Mouse (Mus musculus) T-helper 1 cell (primary cell): ENCODE results near the gene Miga1.

Source experiments
- in situ Hi-C: fragments of 300-600 bp; cut with MboI, MseI; formaldehyde crosslinking; loops from one replicate; pipeline ENCODE4 v1.15.1; 2025; ENCODE audit warnings: high pct_unique_total_duplicates

Gene Miga1

DNA sequence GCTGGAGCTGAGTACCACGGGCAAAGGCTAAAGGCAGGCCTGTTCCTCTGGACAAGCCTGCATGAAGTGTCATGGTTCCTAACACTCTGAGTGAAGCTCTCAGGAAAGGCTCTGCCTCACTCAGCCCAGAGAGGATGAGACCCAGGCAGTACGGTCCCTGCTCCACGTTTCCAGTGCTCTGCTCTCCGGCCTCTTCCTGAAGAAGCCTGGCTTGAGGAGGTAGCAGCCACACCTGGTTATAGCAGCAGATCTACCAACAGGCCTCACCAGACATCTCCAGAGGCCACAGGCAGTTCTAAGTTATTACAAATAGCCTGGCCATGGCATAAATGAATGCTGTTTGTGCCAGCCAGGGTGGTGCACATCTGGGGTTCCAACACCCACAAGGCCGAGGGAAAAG, 51.9 kb downstream of the Miga1 start:
- in situ Hi-C loops: loop anchor here (25.0 kb wide), 1 partner anchor 1399 kb away; no protein-coding TSS in a partner anchor

DNA sequence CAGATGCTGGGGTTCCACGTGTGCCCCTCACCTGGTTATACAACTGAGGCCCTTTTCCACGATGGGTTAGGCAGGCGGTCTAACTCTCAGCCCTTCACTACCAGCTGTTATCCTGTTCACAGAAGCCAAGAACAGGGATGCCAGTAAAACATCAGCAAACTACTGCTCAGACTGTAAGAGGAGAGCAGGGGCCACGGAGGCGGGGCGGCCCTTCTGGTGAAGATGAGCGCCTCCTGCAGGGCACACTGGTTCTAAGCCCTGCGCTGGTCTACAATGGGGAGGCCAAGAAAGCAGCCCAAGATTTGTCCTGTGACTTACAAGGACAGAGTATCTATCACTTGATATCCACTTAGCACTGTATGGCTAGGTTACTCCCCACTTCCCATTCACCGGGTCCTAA, 52.4 kb downstream of the Miga1 start:
- in situ Hi-C loops: loop anchor here (25.0 kb wide), 1 partner anchor 1399 kb away; no protein-coding TSS in a partner anchor

GRCm38 (mm10) chr3:152284759-152285158, 55.4 kb downstream of the Miga1 start:
- in situ Hi-C loops: loop anchor here (25.0 kb wide), 1 partner anchor 1403 kb away; no protein-coding TSS in a partner anchor

DNA sequence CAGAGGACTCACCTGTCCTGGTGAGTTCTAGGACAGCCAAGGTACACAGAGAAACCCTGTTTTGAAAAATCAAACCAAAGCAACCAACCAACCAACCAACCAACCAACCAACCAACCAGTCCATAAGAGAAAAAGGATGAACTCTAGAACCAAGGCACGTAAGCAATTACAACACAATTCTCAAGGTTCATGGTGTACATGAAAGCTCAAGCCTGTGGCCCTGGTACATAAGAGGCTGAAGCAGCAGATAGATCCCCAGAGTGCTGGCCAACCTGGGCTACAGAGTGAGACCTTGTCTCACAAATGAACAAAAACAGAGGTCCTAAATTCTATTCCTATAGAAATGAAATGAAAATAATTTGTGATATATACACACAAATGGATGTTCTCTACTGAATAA, 55.9 kb downstream of the Miga1 start:
- in situ Hi-C loops: loop anchor here (25.0 kb wide), 1 partner anchor 1403 kb away; no protein-coding TSS in a partner anchor

GRCm38 (mm10) chr3:152282126-152282525, 58.1 kb downstream of the Miga1 start:
- in situ Hi-C loops: loop anchor here (25.0 kb wide), 1 partner anchor 1405 kb away; no protein-coding TSS in a partner anchor

GRCm38 (mm10) chr3:152278431-152278830, 61.8 kb downstream of the Miga1 start:
- in situ Hi-C loops: loop anchor here (25.0 kb wide), 1 partner anchor 1409 kb away; no protein-coding TSS in a partner anchor

DNA sequence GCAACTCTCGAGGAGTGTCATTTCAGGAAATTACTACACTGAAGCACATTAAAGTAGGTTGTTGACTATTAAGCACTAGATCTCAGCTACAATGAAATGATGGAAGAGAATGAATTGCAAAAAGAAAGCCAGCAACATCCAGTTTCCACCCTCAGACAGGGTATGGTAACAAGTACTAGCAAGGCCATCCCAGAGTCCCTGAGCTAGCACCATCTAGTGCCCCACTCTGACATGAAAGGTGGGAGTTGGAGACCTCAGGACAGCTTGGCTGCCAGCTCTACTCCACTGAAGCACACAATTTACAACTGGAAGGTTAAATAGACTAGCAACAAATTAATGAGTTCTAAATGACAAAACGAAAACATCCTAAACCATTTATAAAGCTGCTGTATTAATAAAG, 62.3 kb downstream of the Miga1 start:
- in situ Hi-C loops: loop anchor here (25.0 kb wide), 1 partner anchor 1409 kb away; no protein-coding TSS in a partner anchor

- in situ Hi-C loops: loop anchor here (25.0 kb wide), 1 partner anchor 1410 kb away; no protein-coding TSS in a partner anchor
Measured at GRCm38 (mm10) chr3:152276935-152277334, 63.3 kb downstream of the Miga1 start.

DNA sequence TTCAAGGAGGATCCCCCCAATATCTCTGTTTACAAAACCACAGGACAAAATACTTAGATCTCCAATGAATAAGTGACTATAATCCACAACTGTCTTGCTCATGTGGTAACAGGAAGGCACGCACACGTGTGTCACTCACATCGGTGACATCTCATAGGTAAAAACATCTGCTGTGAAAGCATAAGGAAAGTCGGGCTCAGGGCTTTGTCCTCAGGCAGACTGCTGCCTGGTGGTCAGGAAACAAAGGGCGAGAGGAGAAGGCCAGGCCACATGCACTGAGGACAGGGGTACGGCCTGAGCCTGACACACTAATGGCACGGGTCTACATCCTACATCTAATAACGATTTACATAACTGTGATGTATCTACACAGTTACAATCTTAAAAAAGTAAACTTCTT, 65.2 kb downstream of the Miga1 start:
- in situ Hi-C loops: loop anchor here (25.0 kb wide), 1 partner anchor 1412 kb away; no protein-coding TSS in a partner anchor

- in situ Hi-C loops: no loop called here
Measured at GRCm38 (mm10) chr3:152272974-152273685, 67.1 kb downstream of the Miga1 start.

DNA sequence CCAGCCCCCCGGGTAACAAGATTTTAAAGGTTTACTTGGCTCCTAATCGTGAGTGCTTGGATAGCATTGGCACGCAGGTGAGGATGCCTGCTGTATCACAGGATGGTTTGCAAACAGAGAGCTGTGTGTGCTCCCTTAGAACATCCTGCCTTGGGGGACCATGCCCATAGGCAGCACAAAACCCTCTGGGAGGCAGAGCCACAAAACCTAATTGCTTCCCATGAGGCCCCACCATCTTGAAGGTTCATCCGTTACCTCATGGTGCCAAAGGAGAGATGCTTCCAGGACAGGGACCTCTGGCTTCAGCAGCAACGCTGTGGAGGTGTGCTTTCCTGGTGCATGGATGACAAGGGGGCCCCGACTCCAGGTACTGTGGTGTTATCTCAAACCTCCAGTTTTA, 68.3 kb downstream of the Miga1 start:
- in situ Hi-C loops: no loop called here

DNA sequence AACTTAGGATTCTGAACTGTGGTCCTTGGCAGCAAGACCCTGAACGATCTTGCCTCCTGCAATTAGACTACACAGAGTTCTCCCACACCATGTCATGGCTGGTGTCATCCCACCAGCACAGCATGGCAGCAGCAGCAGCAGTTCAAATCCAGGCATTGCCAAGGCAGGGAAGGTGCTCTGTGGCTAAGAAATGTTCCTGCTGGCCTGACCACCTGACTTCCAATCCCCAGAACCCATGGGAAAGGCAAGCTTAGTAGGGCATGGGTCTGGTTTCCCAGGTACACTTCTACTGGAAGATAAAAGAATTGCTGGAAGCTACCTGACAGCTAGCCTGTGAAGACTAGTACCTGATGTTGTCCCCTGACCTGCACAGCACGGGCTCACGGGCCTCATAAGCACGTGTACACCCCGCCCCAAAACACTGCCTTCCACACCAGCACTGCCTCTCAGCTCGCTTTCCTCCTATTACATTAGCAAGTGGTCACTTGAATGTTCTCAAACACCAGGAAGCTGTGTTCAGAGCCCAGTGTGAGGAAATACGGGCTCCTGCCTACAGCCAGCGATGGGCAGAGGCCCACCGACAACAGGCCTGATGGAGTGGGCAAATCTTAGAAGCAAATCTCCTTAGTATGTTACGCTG, 69.0 kb downstream of the Miga1 start:
- in situ Hi-C loops: no loop called here

DNA sequence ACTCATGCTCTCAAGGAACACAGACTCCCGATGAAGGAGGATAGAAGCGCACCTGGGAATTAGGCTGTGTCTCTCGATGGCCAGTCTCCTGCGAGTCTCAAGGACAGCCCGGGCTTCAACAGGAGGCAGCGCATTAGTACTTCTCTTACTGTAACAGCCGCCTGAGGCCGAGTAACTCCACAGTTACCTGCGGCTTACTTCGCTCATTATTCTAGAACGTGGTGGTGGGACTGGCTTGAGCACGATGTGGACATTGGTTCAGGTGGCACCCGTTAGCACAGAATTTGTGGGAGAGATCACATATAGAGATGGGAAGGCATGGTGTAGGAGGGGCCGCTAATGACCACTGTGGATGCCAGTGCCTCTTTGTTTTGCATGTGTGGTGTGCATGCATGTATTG, 72.1 kb downstream of the Miga1 start:
- in situ Hi-C loops: no loop called here

- in situ Hi-C loops: no loop called here
Measured at GRCm38 (mm10) chr3:152266036-152266421, 74.2 kb downstream of the Miga1 start, which contains the start of gene Nexn. TSS of gene Nexn (minus strand) at chr3:152266350.

DNA sequence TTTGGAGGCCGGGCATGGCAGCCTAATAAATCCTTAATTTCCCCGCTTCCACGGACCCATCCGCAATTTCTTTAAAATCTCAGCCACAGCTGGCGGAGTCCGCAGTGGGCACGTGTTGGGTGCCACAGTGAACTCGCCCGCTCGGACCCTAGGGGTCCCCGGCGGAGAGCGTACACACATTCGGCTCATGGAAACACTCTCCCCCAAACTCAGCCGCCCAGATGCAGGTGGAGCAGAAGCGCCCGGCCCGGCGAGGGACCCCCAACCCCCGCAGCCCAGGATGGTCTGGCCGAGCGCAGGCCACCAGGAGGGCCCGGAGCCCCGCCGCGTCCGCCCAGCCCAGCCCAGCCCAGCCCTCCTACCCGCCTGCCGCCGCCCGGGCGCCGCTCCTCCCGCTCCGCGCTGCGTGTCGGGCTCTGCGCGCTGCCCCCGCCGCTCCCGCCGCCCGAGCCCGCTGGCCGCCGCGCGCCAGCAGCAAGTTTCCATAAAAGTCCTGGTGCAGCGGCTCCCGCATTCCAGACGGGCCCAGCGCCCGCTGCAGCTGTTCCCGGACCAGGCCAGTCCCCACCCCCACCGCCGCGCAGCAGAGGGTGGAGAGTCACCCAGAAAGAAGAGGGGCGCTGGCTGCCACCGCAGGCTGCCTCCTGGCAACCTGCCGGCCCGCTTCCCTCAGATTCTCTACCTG, 74.7 kb downstream of the Miga1 start:
- in situ Hi-C loops: no loop called here

DNA sequence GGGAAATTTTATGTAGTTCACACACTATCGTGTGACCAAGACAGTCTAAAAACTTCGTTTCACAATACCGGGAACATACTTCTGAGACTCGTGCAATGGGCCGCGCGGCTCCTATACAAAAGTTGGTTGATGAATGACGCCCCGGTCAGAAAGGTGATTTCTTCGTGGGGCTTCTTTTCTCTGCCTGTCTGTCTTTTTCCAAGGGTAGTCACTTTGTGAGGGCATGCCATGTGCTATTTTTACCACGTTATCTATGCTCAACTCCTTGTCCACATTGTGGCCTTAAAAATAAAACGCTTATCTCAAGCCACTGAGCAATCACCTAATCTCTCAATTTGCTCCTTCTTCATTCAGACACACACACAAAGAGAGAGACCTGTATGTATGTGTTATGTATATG, 75.4 kb downstream of the Miga1 start:
- in situ Hi-C loops: no loop called here

- in situ Hi-C loops: no loop called here
Measured at GRCm38 (mm10) chr3:152264374-152264773, 75.8 kb downstream of the Miga1 start.

DNA sequence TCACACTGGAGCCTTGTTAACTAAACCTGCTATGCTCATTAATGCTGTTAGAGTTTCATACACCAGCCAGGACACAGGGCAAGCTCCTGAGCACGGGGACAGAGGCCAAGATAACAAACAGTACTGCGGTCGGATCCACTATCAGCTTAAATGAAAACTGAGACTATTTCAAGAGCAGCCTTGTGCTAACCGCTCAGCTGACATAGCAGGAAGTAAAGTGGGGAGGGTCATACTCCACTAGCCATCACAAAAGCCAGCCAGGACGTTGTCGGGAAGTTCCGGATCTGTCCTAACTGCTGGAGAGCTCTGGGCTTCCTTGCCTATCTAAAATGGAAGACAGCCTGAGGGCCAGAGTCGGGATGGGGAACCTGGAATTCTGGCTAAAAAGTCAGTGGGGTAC, 78.3 kb downstream of the Miga1 start:
- in situ Hi-C loops: no loop called here

DNA sequence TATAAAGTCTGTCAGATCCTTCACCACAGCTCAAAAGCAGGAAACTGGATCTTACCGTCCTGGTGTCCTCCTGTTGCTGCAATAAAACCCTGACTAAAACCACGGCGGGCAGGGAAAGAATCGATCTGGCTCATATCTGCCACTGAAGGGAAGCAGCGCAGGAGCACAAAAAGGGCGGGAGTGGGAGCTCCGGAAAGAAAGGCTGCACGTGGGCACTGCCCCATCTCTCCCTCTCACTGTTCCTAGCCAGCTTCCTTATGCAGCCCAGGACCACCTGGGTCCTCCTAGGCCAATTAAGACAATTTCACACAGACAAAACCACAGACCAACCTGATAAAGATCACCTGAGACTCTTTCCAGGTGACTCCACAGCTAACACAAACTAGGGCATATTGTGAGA, 78.8 kb downstream of the Miga1 start:
- in situ Hi-C loops: no loop called here

DNA sequence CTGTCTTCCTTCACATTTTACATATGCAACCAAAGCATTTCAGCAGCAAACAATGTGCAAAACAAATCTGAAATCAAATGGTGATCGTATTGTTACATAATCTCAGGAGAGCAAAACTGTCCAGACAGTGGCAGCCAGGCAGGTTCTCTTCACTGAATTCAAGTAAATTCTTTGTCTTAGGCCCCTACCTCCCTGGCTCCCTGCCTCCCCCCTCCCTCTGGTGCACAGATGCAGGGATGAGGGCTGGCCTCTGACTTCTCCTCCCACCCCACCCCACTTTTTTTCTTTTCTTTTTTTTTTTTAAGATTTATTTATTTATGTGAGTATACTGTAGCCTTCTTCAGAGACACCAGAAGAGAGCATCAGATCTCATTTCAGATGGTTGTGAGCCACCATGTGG, 79.8 kb downstream of the Miga1 start:
- in situ Hi-C loops: no loop called here

GRCm38 (mm10) chr3:152259409-152259808, 80.8 kb downstream of the Miga1 start:
- in situ Hi-C loops: loop anchor here (10.0 kb wide), 1 partner anchor 145 kb away; no protein-coding TSS in a partner anchor

DNA sequence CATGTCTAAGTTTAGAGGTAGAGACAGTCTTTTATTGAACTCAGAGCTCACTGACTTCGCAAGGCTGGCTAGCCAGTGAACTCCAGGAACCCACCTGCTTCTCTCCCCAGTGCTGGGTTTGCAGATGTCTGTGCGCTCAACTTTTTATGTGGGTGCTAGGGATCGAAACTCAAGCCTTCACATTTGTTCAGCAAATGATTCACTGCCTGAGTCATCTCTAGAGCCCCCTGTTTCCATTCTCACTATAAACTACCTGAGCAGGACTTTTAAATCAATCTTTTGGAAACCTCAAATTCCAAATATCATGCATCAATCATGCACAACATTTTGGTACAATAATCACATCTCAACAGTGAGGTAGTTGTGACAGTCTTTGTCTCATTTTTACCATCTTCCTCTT, 82.7 kb downstream of the Miga1 start:
- in situ Hi-C loops: loop anchor here (10.0 kb wide), 1 partner anchor 143 kb away; no protein-coding TSS in a partner anchor
